In genomic region chr5:113869132-113869531, GRCm38 (mm10) we compare ENCODE assay signal across 8 mouse cellular contexts. TPM values are rescaled to one million over a fixed set of nuclear protein-coding genes. Genes with fewer than 3 reads are reported as not detected.
DNase-seq lines count a peak whose midpoint lies in the region; ATAC-seq lines count a peak whose summit lies in the region.

No protein-coding gene starts in this region.

- H3K36me3 ChIP-seq in intestine, embryonic 16.5 days (ENCODE audit: control insufficient read depth, insufficient read depth, low read length) = peaks cover 8% of the 10 kb centered on the region; the same call in 1 of the 2 replicates

- H3K27me3 ChIP-seq in intestine, embryonic 16.5 days (replicated peaks; ENCODE audit: control insufficient read depth, insufficient read depth, low read length) = no peaks in the 10 kb centered on the region

- H3K4me2 ChIP-seq in intestine, embryonic 16.5 days (ENCODE audit: low read depth, low read length) = no peak overlapping the region

- no peak overlapping the region for H3K4me3 ChIP-seq in intestine, embryonic 16.5 days (ENCODE audit: low read length)

- DNase-seq in 416B (ENCODE audit: low read depth) = peak; percentile 93
- peak; percentile 59 for DNase-seq in adrenal gland, postnatal 25 days
- peak; percentile 98 for DNase-seq in heart, adult 11 months
- DNase-seq in lung, postnatal 14 days = peak; percentile 80
- DNase-seq in frontal cortex, postnatal 10 days (ENCODE audit: low spot score in 2 of 2) = no peak
- DNase-seq in layer of hippocampus, adult 8-10 months (ENCODE audit: low spot score in 2 of 2) = no peak
- DNase-seq in layer of hippocampus, adult 18-20 months (ENCODE audit: low spot score in 2 of 2) = no peak

- H3K27ac ChIP-seq in intestine, embryonic 16.5 days (ENCODE audit: low read length) = peak overlapping the region; percentile 7

- H3K9me3 ChIP-seq in intestine, embryonic 16.5 days (ENCODE audit: control insufficient read depth, low read length) = no peaks in the 10 kb centered on the region

- peaks cover 60% of the 10 kb centered on the region for H3K4me1 ChIP-seq in intestine, embryonic 16.5 days (ENCODE audit: control insufficient read depth, insufficient read depth, low read length)

- ATAC-seq in intestine, embryonic 16.5 days = peak; percentile 9; the same call in 1 of the 2 replicates

- H3K9ac ChIP-seq in intestine, embryonic 16.5 days (ENCODE audit: low read depth, low read length) = no peak overlapping the region

- 34% methylated on average over 11 of the region's 11 CpGs for WGBS in intestine, embryonic 16.5 days

RNA-seq across cellular contexts. Expression of gene Selplg, which starts 36.7 kb away (rescaled TPM):
- 1.5 and 3.3 TPM in 2 replicates for total RNA-seq in adrenal gland, postnatal 25 days (2021)
- 6.8 and 7.5 TPM in 2 replicates for polyA plus RNA-seq in intestine, embryonic 16.5 days (2015; fragmentation: Nextera tagmentation; extraction: Ambion mirVana)
- 10 to 100 TPM; 27.3 to 84.9 (median 53.7) TPM for total RNA-seq in layer of hippocampus, adult 8-10 months (2022)
- total RNA-seq in layer of hippocampus, adult 18-20 months (2021) = 10 to 100 TPM; 34.7 to 38.4 TPM

RNA-seq across cellular contexts. Expression of gene Coro1c, which starts 39.4 kb away (rescaled TPM):
- total RNA-seq in adrenal gland, postnatal 25 days (2021) = 43.3 and 52.6 TPM in 2 replicates
- polyA plus RNA-seq in intestine, embryonic 16.5 days (2015; fragmentation: Nextera tagmentation; extraction: Ambion mirVana) = 175 and 183 TPM in 2 replicates
- 100 to 1,000 TPM in 1 of 4 experiments, 10 to 100 TPM in 3; 89.3 to 106 (median 94.0) TPM for total RNA-seq in layer of hippocampus, adult 8-10 months (2022)
- total RNA-seq in layer of hippocampus, adult 18-20 months (2021) = 10 to 100 TPM; 88.6 to 88.7 TPM

Comparison
In these comparisons a context has a peak if more than half of its experiments do, and no peak if none do; other contexts are left out.
1. DNase-seq: peak in 416B (single experiment), adrenal gland, postnatal 25 days (single experiment), heart, adult 11 months (single experiment) and lung, postnatal 14 days (single experiment); none in frontal cortex, postnatal 10 days (0 of 2), layer of hippocampus, adult 8-10 months (0 of 2) and layer of hippocampus, adult 18-20 months (0 of 2).